Mouse (Mus musculus) midbrain, embryonic 13.5 days (tissue): ENCODE results near the gene Btnl10. TPM values are rescaled to one million over a fixed set of nuclear protein-coding genes. Genes with fewer than 3 reads are reported as not detected.

Experiments used
- ATAC-seq: fragments of 200-750 bp; cut with Nextera tagmentation; 2 replicates; pipeline ENCODE4 v1.8.0; 2017; ENCODE audit warnings: mild to moderate bottlenecking, moderate TSS enrichment, moderate library complexity
- H3K27ac ChIP-seq: fragments of 300-500 bp; sonication (generic); 2 replicates; pipeline ENCODE4 v1.5.1; 2015; ENCODE audit warnings: inconsistent platforms, mild to moderate bottlenecking, moderate library complexity
- H3K27me3 ChIP-seq: fragments of 300-500 bp; sonication (generic); 2 replicates; pipeline ENCODE4 v1.6.1; 2015; ENCODE audit warnings: mild to moderate bottlenecking, inconsistent platforms
- H3K36me3 ChIP-seq: fragments of 300-500 bp; sonication (generic); 2 replicates; pipeline ENCODE4 v1.6.1; 2015; ENCODE audit warnings: mild to moderate bottlenecking, inconsistent platforms
- H3K4me1 ChIP-seq: fragments of 300-500 bp; sonication (generic); replicated peaks from 2 replicates; pipeline ENCODE4 v1.6.1; 2015; ENCODE audit warnings: inconsistent platforms
- H3K4me2 ChIP-seq: fragments of 300-500 bp; sonication (generic); replicated peaks from 2 replicates; pipeline ENCODE4 v1.6.1; 2015; ENCODE audit warnings: moderate library complexity, mild to moderate bottlenecking, inconsistent platforms
- H3K4me3 ChIP-seq: fragments of 300-500 bp; sonication (generic); replicated peaks from 2 replicates; pipeline ENCODE4 v1.5.1; 2015; ENCODE audit warnings: mild to moderate bottlenecking, inconsistent platforms
- H3K9ac ChIP-seq: fragments of 300-500 bp; sonication (generic); replicated peaks from 2 replicates; pipeline ENCODE4 v1.6.1; 2015; ENCODE audit warnings: mild to moderate bottlenecking, inconsistent platforms
- H3K9me3 ChIP-seq: fragments of 300-500 bp; sonication (generic); 2 replicates; pipeline ENCODE4 v1.6.1; 2016; ENCODE audit warnings: mild to moderate bottlenecking, inconsistent platforms
- WGBS: fragments of 180-500 bp; shearing (Covaris S2); methylation state at CpG from one replicate; pipeline ENCODE4 v1.1.7; 2015; 5-methylcytosine and 5-hydroxymethylcytosine counted together
- polyA plus RNA-seq: library from polyadenylated mRNA; unstranded; fragments of >200 nt; fragmentation: Nextera tagmentation; extraction: Ambion mirVana; gene quantifications from 2 replicates; pipeline ENCODE4 v1.2.1, GENCODE M21; 2015

The Btnl10 gene
- polyA plus RNA-seq, 1 experiment from 2014 or later: not detected

DNA sequence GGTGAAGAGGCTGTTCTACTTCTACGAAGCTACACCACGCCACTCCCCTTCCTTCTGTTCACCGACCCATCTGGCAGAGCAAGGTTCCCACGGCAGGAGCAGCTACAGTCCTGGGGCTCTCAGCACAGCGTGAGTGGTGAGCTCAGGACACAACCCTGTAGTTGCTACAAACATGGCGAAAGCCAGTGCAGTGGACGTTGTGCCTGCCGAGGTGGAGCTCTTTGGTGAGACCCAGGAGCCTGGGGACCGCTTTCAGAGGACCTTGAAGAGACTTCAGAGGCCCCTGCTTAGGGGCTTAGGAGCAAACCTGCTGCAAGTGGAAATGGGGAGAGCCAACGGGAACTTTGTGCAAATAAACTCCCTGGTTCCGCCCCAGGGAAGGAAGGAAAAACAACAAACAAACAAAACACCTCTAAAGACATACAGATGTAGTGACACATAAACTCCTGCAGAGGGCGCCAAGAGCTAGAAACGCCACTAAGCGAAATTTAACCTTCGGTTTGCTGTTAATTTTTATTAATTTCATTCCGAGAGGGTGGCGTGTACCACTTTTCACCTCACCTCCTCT lies 3.2 kb upstream of the Btnl10 start:
- peak overlapping the region; percentile 52 for H3K4me2 ChIP-seq
- H3K9ac ChIP-seq: peak overlapping the region; percentile 50; the same call in 1 of the 2 replicates
- WGBS: 18% methylated on average over 17 of the region's 17 CpGs
- H3K27me3 ChIP-seq: no peaks in the 10 kb centered on the region
- H3K36me3 ChIP-seq: no peaks in the 10 kb centered on the region
- H3K9me3 ChIP-seq: no peaks in the 10 kb centered on the region
- no peak overlapping the region for H3K27ac ChIP-seq
- H3K4me3 ChIP-seq: peak overlapping the region; percentile 27
- peaks cover 9% of the 10 kb centered on the region for H3K4me1 ChIP-seq
- ATAC-seq: no peak

DNA sequence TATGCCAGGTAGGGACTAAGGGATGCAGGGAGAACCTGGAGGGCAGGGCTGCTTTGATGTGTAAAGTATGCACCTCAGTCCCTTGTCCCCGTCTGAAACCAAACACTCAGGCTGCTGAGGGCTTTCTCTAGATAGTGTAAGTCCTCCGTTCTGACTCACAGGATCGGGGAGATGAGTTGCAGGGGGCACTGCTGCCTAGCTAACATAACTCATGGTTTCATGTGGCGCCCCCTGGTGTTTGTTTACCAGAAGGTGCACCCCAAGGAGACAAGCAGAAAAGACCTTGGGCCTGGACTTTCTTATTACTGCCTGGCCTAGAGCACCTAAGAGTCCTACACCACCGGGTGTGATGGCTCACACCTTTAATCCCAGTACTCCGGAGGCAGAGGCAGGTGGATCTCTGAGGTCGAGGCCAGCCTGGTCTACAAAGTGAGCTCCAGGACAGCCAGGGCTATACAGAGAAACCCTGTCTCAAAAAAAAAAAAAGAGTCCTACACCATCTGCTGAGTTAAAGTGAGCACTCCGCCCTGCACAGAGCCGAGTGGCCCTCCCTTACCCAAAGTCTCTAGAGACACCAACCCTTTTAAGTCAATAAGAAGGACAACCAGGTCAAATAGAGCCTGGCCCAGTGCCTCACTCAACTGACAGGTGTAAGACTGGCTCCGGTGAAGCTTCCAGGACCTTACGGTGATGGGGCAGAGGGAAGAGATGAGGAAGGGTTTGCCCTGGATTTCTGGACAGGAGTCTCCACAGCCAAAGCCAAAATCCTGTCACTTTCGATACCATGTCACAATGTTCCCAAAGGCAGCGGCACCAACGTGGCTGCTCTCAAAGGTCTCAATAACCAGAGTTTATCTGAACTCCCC lies 596 bp upstream of the Btnl10 start:
- 57% methylated on average over 14 of the region's 14 CpGs for WGBS
- no peaks in the 10 kb centered on the region for H3K9me3 ChIP-seq
- H3K4me3 ChIP-seq: no peak overlapping the region
- H3K36me3 ChIP-seq: no peaks in the 10 kb centered on the region
- no peak for ATAC-seq
- H3K27ac ChIP-seq: no peak overlapping the region
- H3K9ac ChIP-seq: no peak overlapping the region
- no peaks in the 10 kb centered on the region for H3K27me3 ChIP-seq
- peaks cover 9% of the 10 kb centered on the region for H3K4me1 ChIP-seq
- no peak overlapping the region for H3K4me2 ChIP-seq

DNA sequence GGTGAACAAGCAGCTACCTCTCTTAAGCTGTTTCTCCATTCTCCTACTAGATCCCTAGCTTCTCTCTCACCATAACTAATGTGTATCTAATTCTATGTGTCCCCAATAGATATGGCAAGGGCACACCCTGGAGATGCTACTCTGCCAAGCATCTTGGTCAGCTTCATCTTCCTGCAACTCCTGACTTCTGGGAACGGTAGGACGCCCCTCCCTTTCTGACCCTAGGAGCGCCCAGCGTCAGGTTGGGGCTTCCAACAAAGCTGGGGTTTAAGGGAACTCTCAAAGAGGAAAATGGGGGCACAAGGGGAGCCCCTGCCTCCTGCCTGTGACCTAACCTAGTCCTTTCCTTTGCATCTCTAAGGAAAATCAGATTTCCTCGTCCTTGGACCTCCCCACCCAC lies 1.1 kb downstream of the Btnl10 start:
- no peak overlapping the region for H3K4me3 ChIP-seq
- H3K4me2 ChIP-seq: no peak overlapping the region
- no peaks in the 10 kb centered on the region for H3K36me3 ChIP-seq
- no peaks in the 10 kb centered on the region for H3K27me3 ChIP-seq
- H3K27ac ChIP-seq: no peak overlapping the region
- H3K9me3 ChIP-seq: no peaks in the 10 kb centered on the region
- no peak for ATAC-seq
- WGBS: 75% methylated on average over 5 of the region's 5 CpGs
- no peak overlapping the region for H3K9ac ChIP-seq
- H3K4me1 ChIP-seq: peaks cover 9% of the 10 kb centered on the region

DNA sequence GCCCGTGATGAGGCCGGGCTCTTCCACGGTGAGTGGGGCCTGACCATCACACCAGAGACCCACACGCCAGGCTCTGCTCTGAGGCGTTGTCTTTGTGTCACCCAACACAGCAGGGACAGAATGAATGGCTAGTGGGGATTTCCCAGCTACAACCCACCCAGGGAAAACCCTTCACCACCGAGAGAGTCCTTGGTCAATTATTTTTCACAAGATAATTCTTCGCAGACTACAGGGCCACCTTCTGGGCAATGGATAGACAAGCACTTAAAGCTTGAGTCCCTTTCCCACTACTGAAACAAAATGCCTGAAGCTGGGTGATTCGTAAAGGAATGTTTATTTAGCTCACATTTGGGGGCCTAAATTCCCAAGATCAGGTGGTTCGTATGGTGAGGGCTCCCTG lies 4.7 kb downstream of the Btnl10 start:
- H3K36me3 ChIP-seq: no peaks in the 10 kb centered on the region
- H3K9ac ChIP-seq: no peak overlapping the region
- H3K4me2 ChIP-seq: no peak overlapping the region
- no peak overlapping the region for H3K4me3 ChIP-seq
- no peak for ATAC-seq
- no peaks in the 10 kb centered on the region for H3K4me1 ChIP-seq
- H3K27me3 ChIP-seq: no peaks in the 10 kb centered on the region
- H3K27ac ChIP-seq: no peak overlapping the region
- WGBS: 88% methylated on average over 9 of the region's 9 CpGs
- no peaks in the 10 kb centered on the region for H3K9me3 ChIP-seq

DNA sequence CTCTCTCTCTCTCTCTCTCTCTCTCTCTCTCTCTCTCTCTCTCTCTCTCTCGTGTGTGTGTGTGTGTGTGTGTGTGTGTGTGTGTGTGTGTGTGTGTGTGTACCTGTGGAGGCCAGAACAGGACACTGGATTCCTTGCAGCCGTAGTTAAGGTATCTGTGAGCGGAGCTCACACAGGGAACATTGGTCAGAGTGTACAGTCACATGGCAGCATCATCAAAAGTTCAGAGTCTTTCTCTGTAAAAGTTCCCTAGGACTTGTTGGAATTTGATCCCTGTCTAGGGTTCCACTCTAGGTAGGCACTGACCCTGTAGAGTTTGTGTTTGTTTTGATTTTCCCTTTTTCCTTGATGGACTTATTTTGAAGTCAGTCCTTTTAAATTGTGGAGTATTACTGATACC lies 8.9 kb downstream of the Btnl10 start:
- H3K27me3 ChIP-seq: no peaks in the 10 kb centered on the region
- no peak for ATAC-seq

DNA sequence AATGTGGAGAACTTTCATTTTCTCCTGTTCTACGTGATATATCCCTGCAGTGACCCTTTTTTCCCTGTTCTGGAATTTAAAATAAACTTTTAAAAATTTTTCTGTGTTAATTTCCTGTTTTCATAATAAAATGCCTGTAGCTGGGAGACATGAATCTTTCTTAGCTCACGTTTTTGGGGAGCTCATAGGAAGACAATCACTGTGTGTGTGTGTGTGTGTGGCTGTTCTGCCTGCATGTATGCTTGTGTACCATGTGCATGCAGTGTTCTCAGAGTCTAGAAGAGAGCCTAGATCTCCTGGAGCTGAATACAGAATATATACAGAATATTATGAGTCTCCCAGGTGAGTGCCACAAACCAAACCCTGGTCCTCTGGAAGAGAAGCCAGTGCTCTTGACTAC lies 9.3 kb downstream of the Btnl10 start:
- no peaks in the 10 kb centered on the region for H3K27me3 ChIP-seq
- H3K36me3 ChIP-seq: peaks cover 12% of the 10 kb centered on the region
- no peak overlapping the region for H3K4me2 ChIP-seq
- no peak overlapping the region for H3K9ac ChIP-seq
- whole genome bisulfite sequencing: 78% methylated on average over 2 of the region's 2 CpGs
- no peak overlapping the region for H3K27ac ChIP-seq
- peaks cover 8% of the 10 kb centered on the region for H3K4me1 ChIP-seq
- ATAC-seq: no peak
- H3K9me3 ChIP-seq: no peaks in the 10 kb centered on the region
- no peak overlapping the region for H3K4me3 ChIP-seq

More for the DNA sequence above, 8.9 kb downstream of the Btnl10 start:
- no peaks in the 10 kb centered on the region for H3K9me3 ChIP-seq
- peaks cover 8% of the 10 kb centered on the region for H3K4me1 ChIP-seq
- no peak overlapping the region for H3K9ac ChIP-seq
- no peak overlapping the region for H3K4me3 ChIP-seq
- WGBS: 100% methylated on average over 2 of the region's 3 CpGs
- H3K36me3 ChIP-seq: peaks cover 8% of the 10 kb centered on the region
- H3K4me2 ChIP-seq: no peak overlapping the region
- H3K27ac ChIP-seq: no peak overlapping the region

DNA sequence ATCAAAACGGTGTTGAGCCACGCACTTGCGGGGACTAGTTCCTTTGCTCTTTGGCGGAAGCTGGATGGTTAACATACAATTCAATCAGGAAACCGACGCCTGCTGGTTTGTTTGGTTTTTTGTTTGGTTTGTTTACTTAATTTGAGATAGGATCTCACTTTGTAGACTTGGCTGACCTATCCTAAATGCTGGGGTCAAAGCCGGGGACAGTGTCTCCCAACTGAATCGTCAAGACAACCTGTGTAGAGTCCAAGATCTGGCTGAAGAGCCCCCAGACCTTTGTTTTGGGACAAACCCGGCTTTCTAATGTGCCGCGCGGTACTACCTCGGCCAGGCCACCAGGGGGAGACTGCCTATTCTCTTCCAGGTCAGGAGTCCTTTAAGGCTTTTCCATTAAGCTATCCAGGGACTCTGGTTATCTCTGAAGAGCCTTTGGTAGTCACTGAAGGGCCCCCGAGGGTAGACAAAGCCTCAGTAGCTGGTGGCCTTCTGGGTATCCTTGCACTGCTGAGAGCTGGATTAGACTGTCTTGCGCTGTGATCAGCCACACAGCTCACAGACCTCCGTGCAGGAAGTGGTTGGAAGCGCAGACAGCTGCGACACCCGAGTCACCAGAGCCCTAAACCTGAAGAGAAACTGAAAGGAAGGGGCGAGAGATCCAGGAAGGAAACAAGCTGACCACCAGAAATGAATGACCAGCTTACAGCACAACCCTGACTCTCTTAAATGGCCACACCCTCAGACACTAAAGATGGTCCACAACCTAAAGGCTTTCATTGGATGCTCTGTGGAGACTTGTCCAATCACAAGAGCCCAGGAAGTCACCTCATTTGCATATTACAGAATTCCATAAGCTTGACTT lies 10.3 kb downstream of the Btnl10 start:
- Histone ChIP-seq H3K9me3 (no peaks in the 10 kb centered on the region), H3K4me1 (peaks cover 8% of the 10 kb centered on the region), H3K36me3 (peaks cover 21% of the 10 kb centered on the region), H3K4me3 (no peak overlapping the region), H3K27ac (peak overlapping the region; percentile 54; the same call in 1 of the 2 replicates), H3K4me2 (peak overlapping the region; percentile 28), H3K27me3 (no peaks in the 10 kb centered on the region), H3K9ac (no peak overlapping the region)
- WGBS: 35% methylated on average over 20 of the region's 20 CpGs
- peak; percentile 85 for ATAC-seq

DNA sequence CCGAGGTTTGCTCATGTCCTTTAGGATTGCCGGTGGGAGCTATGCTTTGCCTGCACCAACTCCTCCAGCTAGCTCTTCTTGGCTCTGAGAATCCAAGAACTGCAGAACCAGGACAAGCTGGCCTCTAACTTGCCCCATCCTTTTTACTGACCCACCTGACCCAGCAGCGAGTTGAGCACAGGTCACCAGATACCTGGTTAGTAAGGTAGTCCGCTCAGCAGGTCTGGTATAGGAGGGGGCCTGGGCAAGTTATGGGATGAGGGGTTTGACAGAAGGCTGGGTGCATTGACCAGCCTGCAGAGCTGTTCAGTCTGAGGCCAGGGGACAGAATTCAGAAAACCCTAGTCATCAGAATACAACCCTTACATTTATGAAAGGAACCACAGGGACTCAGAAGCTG lies 11.3 kb downstream of the Btnl10 start:
- Histone ChIP-seq H3K4me3 (no peak overlapping the region), H3K4me1 (peaks cover 8% of the 10 kb centered on the region), H3K9me3 (no peaks in the 10 kb centered on the region), H3K27me3 (no peaks in the 10 kb centered on the region), H3K4me2 (no peak overlapping the region), H3K27ac (no peak overlapping the region), H3K36me3 (peaks cover 32% of the 10 kb centered on the region), H3K9ac (no peak overlapping the region)
- 0 out of 2 replicates have a peak, but pooled peaks have one; percentile 5 for ATAC-seq
- 79% methylated on average over 4 of the region's 4 CpGs for WGBS

DNA sequence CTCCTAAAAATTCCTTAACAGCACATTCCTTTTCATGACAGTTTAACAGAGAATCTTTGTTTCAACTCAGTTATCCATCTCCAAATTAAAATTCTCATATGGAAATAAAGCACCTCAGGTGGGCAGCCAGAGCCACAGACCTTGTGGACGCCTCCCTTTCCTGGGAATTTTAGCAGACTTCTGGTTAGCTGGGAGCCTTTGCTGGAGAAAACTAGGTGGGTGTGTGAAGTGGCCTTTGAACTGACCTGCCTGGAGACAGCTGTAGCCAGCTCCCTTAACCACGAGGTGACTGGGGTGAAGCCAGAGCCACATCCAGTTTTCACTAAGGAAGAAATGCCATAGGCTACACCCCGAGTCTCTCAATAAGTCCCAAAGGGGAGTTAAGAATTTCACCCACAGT lies 11.9 kb downstream of the Btnl10 start:
- Histone ChIP-seq H3K9ac (no peak overlapping the region), H3K4me1 (peaks cover 8% of the 10 kb centered on the region), H3K4me3 (no peak overlapping the region), H3K27me3 (no peaks in the 10 kb centered on the region), H3K9me3 (no peaks in the 10 kb centered on the region), H3K27ac (no peak overlapping the region), H3K36me3 (peaks cover 37% of the 10 kb centered on the region), H3K4me2 (no peak overlapping the region)
- ATAC-seq: no peak
- 68% methylated on average over 3 of the region's 3 CpGs for WGBS

DNA sequence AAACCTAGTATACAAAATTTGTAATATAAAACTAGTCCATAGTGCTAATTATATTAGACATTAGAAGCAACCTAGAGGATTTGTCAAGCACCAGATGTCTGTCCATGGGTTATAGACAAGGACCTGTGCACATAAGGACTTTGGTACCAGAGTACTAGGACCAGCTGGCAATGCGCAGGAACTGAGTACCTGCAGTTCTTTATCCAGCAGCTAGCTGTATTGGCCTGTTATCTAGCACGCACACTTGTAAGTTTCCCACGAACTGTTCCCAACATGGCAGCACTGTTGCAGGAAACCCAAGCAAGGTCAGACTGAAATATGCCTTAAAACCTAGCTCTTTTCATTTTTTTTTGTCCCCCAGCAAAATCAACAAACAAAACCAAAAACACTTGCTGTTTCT lies 12.5 kb downstream of the Btnl10 start:
- ATAC-seq: no peak
- no peak overlapping the region for H3K27ac ChIP-seq
- no peak overlapping the region for H3K9ac ChIP-seq
- H3K36me3 ChIP-seq: peaks cover 43% of the 10 kb centered on the region
- no peak overlapping the region for H3K4me2 ChIP-seq
- H3K9me3 ChIP-seq: no peaks in the 10 kb centered on the region
- 88% methylated on average over 3 of the region's 3 CpGs for WGBS
- no peak overlapping the region for H3K4me3 ChIP-seq
- H3K27me3 ChIP-seq: no peaks in the 10 kb centered on the region
- peaks cover 8% of the 10 kb centered on the region for H3K4me1 ChIP-seq

DNA sequence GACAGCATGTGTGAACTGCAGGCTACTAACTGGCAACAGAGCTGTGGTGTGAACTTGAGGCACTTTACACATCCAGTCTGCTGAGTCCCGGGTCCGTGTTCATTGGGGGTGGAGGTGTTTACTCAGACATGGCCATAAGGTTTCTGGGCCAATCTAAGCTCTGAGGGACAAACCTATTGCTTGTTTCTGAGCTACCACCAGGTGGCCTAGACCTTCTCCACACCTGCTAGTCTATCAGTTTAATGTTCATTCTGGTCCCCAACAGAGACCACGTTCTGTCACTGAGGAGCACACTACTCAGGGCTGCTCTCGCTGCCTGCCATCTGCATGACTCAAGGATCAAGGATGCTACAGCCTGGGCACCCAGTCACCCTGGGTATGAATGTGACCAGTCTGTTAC lies 13.9 kb downstream of the Btnl10 start:
- 88% methylated on average over 4 of the region's 4 CpGs for WGBS
- Histone ChIP-seq H3K27ac (no peak overlapping the region), H3K9ac (no peak overlapping the region), H3K9me3 (no peaks in the 10 kb centered on the region), H3K4me1 (peaks cover 19% of the 10 kb centered on the region), H3K36me3 (peaks cover 53% of the 10 kb centered on the region), H3K4me2 (no peak overlapping the region), H3K4me3 (no peak overlapping the region), H3K27me3 (no peaks in the 10 kb centered on the region)
- ATAC-seq: no peak

DNA sequence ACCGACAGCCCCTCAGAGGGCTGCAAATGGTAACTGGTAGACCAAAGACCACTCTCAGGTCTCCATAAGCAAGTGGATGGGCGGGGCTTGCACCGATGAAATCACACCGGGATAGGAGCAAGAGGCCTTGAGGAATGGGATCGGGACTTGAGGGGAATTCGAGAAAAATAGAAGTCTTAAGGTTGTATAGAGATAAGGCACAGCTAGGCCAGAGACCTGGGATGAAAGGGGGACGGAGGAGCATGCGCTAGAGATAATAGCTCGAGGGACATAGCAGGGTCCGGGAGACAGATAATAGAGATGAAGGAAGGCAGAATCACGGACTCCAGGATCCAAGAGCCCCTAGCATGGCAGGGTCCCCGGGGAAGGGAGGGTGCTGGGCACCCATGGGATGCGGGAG lies 20.2 kb downstream of the Btnl10 start:
- H3K36me3 ChIP-seq: peaks cover 38% of the 10 kb centered on the region
- under 1% methylated on average over 13 of the region's 13 CpGs for WGBS
- H3K9me3 ChIP-seq: no peaks in the 10 kb centered on the region
- H3K9ac ChIP-seq: peak overlapping the region; percentile 100
- 0 out of 2 replicates have a peak, but pooled peaks have one; percentile 1 for ATAC-seq
- peaks cover 32% of the 10 kb centered on the region for H3K4me1 ChIP-seq
- H3K27ac ChIP-seq: peak overlapping the region; percentile 96
- no peaks in the 10 kb centered on the region for H3K27me3 ChIP-seq
- H3K4me3 ChIP-seq: peak overlapping the region; percentile 96
- peak overlapping the region; percentile 83 for H3K4me2 ChIP-seq
